Comparison of ENCODE assay signal across 8 mouse cellular contexts in the genomic region with DNA sequence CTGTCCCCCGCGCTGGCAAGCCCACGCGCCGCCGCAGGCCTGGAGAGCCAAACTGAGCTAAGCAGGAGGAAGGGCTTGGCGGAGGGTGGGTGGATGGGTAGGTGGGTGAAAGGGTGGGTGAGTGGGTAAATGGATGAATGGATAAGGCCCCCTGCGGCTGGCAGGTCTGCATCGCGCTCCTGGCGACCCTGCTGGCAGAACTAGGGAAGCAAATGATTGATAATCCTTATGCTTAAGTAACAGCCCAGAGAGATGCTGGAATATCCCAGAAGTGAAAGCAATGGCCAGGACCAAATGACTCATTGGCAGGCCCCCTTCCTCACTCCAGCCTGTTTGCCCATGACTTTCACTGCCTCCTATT. TPM values are rescaled to one million over a fixed set of nuclear protein-coding genes. Genes with fewer than 3 reads are reported as not detected.
DNase-seq lines count a peak whose midpoint lies in the region; ATAC-seq and TF ChIP-seq lines count a peak whose summit lies in the region.

No protein-coding gene starts in this region.

- peaks cover 7% of the 10 kb centered on the region; the same call in 1 of the 2 replicates for H3K4me1 ChIP-seq in forebrain, embryonic 13.5 days
- H3K4me1 ChIP-seq in liver, embryonic 15.5 days (replicated peaks): 0 out of 2 replicates have a peak, but pooled peaks cover 3% of the 10 kb centered on the region

- H3K36me3 ChIP-seq in C2C12 (ENCODE audit: control insufficient read depth, insufficient read depth): no peaks in the 10 kb centered on the region
- H3K36me3 ChIP-seq in forebrain, embryonic 13.5 days (ENCODE audit: poor library complexity, severe bottlenecking): no peaks in the 10 kb centered on the region
- H3K36me3 ChIP-seq in liver, embryonic 15.5 days (replicated peaks): no peaks in the 10 kb centered on the region

- no peaks in the 10 kb centered on the region for H3K79me2 ChIP-seq in C2C12 (ENCODE audit: control insufficient read depth, insufficient read depth)

- no peak for TF ChIP-seq CTCF in C2C12 (IDR thresholded peaks at IDR 0.05; ENCODE audit: control insufficient read depth, insufficient read depth, insufficient read length)

- peak overlapping the region; percentile 5 for H3ac ChIP-seq in C2C12 (ENCODE audit: control insufficient read depth, insufficient read length, low read depth)

- no peak overlapping the region for H3K4me3 ChIP-seq in C2C12 (ENCODE audit: insufficient read depth, poor library complexity, severe bottlenecking)
- H3K4me3 ChIP-seq in forebrain, embryonic 13.5 days: peak overlapping the region; percentile 74
- H3K4me3 ChIP-seq in liver, embryonic 15.5 days (replicated peaks): peak overlapping the region; percentile 47

- no peaks in the 10 kb centered on the region for H3K9me3 ChIP-seq in forebrain, embryonic 13.5 days (replicated peaks)
- no peaks in the 10 kb centered on the region for H3K9me3 ChIP-seq in liver, embryonic 15.5 days (replicated peaks)

- no peaks in the 10 kb centered on the region for H3K79me3 ChIP-seq in C2C12 (ENCODE audit: low read depth)

- peak; percentile 18 for DNase-seq in embryo, embryonic 10.5 days (ENCODE audit: low spot score)
- DNase-seq in embryo, embryonic 9.5 days (ENCODE audit: extremely low spot score): no peak
- no peak for DNase-seq in left cerebral cortex, postnatal 36 days (ENCODE audit: low spot score in 2 of 2)
- DNase-seq in spleen, adult 12 weeks (ENCODE audit: low spot score): no peak

- WGBS in forebrain, embryonic 13.5 days: 3% methylated on average over 11 of the region's 11 CpGs
- WGBS in liver, embryonic 15.5 days (ENCODE audit: insufficient replicate concordance): 3% methylated on average over 11 of the region's 11 CpGs

- peak overlapping the region; percentile 90 for H3K4me2 ChIP-seq in forebrain, embryonic 13.5 days
- peak overlapping the region; percentile 70 for H3K4me2 ChIP-seq in liver, embryonic 15.5 days

- ATAC-seq in forebrain, embryonic 13.5 days: peak; percentile 87
- no peak for ATAC-seq in liver, embryonic 15.5 days (ENCODE audit: insufficient read depth)
- no peak for ATAC-seq in monocyte, adult 5-6 weeks (replicated peaks; ENCODE audit: insufficient number of reproducible peaks, low FRiP score, low TSS enrichment, poor library complexity, severe bottlenecking)

- intact Hi-C loops in left cerebral cortex, postnatal 36 days (cut with DNase I): loop anchor here (2.0 kb wide), 1 partner anchor 196 kb away; no protein-coding TSS in a partner anchor

- H3K27me3 ChIP-seq in C2C12 (ENCODE audit: control insufficient read depth, insufficient read depth, insufficient read length): peaks cover 8% of the 10 kb centered on the region
- peaks cover 5% of the 10 kb centered on the region; the same call in 1 of the 2 replicates for H3K27me3 ChIP-seq in forebrain, embryonic 13.5 days
- peaks cover 26% of the 10 kb centered on the region for H3K27me3 ChIP-seq in liver, embryonic 15.5 days

- peak overlapping the region; percentile 81 for H3K9ac ChIP-seq in forebrain, embryonic 13.5 days
- H3K9ac ChIP-seq in liver, embryonic 15.5 days: no peak overlapping the region

- H3K27ac ChIP-seq in forebrain, embryonic 13.5 days: peak overlapping the region; percentile 74
- H3K27ac ChIP-seq in liver, embryonic 15.5 days (replicated peaks): no peak overlapping the region

TF ChIP-seq in C2C12, 6 proteins besides CTCF, POLR2A, EP300 and RAD21:
- no peak for TF ChIP-seq CEBPB (IDR thresholded peaks at IDR 0.05; ENCODE audit: low read depth)
- no peak for TF ChIP-seq MYOD1 (IDR thresholded peaks at IDR 0.05; ENCODE audit: control insufficient read depth, insufficient read length, low read depth)
- no peak for TF ChIP-seq MAX (IDR thresholded peaks at IDR 0.05)
- TF ChIP-seq USF1 (IDR thresholded peaks at IDR 0.05; ENCODE audit: low read depth): no peak
- TF ChIP-seq MYOG (IDR thresholded peaks at IDR 0.05; ENCODE audit: control insufficient read depth, extremely low read depth, insufficient read length): no peak
- TF ChIP-seq FOSL1 (IDR thresholded peaks at IDR 0.05; ENCODE audit: insufficient read depth, low read length, poor library complexity, severe bottlenecking): no peak

RNA-seq across cellular contexts. Expression of a gene that starts 0.4 kb away (rescaled TPM):
- 0.07 TPM for polyA plus RNA-seq in C2C12 (2012; fragmentation: generic; extraction: Trizol)
- 9.2 and 10.3 TPM in 2 replicates for polyA plus RNA-seq in forebrain, embryonic 13.5 days (2015; fragmentation: Nextera tagmentation; extraction: Ambion mirVana)
- polyA plus RNA-seq in liver, embryonic 15.5 days (2015; fragmentation: Nextera tagmentation; extraction: Ambion mirVana): not detected in 2 replicates
- total RNA-seq in monocyte, adult 5-6 weeks (2017): not detected in 3 replicates
- total RNA-seq in left cerebral cortex, postnatal 36 days (2021): 100 to 1,000 TPM; 108 to 120 TPM
